Mouse (Mus musculus): ENCODE measurements around the gene Galnt15. TPM values are rescaled to one million over a fixed set of nuclear protein-coding genes. Genes with fewer than 3 reads are reported as not detected.

Galnt15 gene
- polyA plus RNA-seq, 1 experiment from 2014 or later, result 0.09 TPM

DNA sequence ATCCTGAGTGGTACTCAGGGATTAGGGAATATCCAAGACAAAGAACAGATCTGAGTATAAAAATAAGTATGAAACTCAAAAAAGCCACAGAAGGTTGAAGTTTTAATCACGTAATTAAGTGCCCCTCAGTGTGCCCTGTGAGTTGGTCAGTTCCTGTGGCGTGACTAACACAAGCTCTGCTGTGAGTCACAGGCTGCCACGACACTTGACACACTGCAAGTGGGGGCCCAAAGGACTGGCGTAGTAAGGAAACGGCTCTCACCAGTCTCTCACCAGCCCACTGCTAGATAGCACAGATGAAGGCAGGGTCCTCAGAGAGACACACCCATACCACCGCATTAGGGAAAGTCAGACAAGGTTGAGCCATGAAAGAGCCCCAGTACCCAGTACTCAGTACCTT, 21.4 kb downstream of the Galnt15 start:
- ATAC-seq (ENCODE audit: insufficient number of reproducible peaks, insufficient read depth, low FRiP score, low read depth), result no peak
- 85% methylated on average over 6 of the region's 6 CpGs for WGBS

DNA sequence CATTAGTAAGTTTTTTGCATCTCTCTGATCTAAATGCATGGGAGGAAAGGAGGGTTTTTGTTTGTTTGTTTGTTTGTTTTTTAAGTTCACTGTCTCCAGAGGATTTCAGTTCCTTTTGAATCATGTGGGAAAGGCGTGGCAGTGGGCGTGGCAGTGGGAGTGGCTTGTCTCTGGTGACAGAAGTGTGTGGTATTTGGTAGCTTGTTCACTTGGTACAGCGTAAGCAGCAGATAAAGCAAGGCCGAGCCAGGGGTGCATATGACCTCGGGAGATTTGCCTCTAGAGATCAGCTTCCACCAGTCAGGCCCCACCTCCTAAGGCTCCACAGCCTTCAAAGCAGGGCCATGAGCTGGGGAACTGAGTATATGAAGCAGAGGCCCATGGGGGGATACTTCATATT, 25.1 kb downstream of the Galnt15 start:
- 69% methylated on average over 5 of the region's 5 CpGs for WGBS
- Histone ChIP-seq H3K27ac (ENCODE audit: low read length) (no peak overlapping the region), H3K27me3 (ENCODE audit: control insufficient read depth, insufficient read depth, low read length) (no peaks in the 10 kb centered on the region), H3K9ac (replicated peaks; ENCODE audit: low read depth, low read length) (no peak overlapping the region), H3K36me3 (ENCODE audit: control insufficient read depth, insufficient read depth, low read length) (no peaks in the 10 kb centered on the region), H3K4me2 (replicated peaks; ENCODE audit: low read depth, low read length) (no peak overlapping the region), H3K4me1 (ENCODE audit: control insufficient read depth, insufficient read depth, low read length) (no peaks in the 10 kb centered on the region), H3K4me3 (ENCODE audit: low read depth, low read length) (no peak overlapping the region), H3K9me3 (ENCODE audit: control insufficient read depth, low read depth, low read length) (no peaks in the 10 kb centered on the region)
- no peak for ATAC-seq (ENCODE audit: insufficient number of reproducible peaks, insufficient read depth, low FRiP score, low read depth)

More for the DNA sequence above, 21.4 kb downstream of the Galnt15 start:
- Histone ChIP-seq H3K9me3 (ENCODE audit: control insufficient read depth, low read depth, low read length) (no peaks in the 10 kb centered on the region), H3K27me3 (ENCODE audit: control insufficient read depth, insufficient read depth, low read length) (no peaks in the 10 kb centered on the region), H3K4me1 (ENCODE audit: control insufficient read depth, insufficient read depth, low read length) (no peaks in the 10 kb centered on the region), H3K9ac (replicated peaks; ENCODE audit: low read depth, low read length) (no peak overlapping the region), H3K4me2 (replicated peaks; ENCODE audit: low read depth, low read length) (no peak overlapping the region), H3K36me3 (ENCODE audit: control insufficient read depth, insufficient read depth, low read length) (no peaks in the 10 kb centered on the region), H3K27ac (ENCODE audit: low read length) (no peak overlapping the region), H3K4me3 (ENCODE audit: low read depth, low read length) (no peak overlapping the region)

DNA sequence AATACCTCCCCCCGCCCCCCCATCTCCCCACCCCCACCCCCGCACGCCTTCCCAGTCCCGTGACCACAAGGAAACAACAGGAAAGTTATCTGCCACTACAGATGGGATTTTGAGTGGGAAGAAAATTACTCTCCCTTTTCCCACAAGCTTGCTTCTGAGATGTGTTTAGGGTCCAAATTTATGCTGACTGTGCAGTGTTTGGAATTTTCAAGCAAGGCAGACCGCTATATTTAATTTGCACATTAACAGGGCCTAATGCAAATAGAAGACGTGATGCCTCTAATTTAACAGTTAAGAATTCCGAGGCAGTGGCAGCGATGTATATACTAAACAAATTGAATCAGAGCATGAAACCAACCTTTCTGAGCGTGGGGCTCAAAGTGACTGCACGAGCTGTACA, 26.0 kb downstream of the Galnt15 start:
- no peaks in the 10 kb centered on the region for H3K4me1 ChIP-seq (ENCODE audit: control insufficient read depth, insufficient read depth, low read length)
- H3K36me3 ChIP-seq (ENCODE audit: control insufficient read depth, insufficient read depth, low read length), result no peaks in the 10 kb centered on the region
- no peaks in the 10 kb centered on the region for H3K9me3 ChIP-seq (ENCODE audit: control insufficient read depth, low read depth, low read length)
- no peak overlapping the region for H3K4me3 ChIP-seq (ENCODE audit: low read depth, low read length)
- H3K9ac ChIP-seq (replicated peaks; ENCODE audit: low read depth, low read length), result no peak overlapping the region
- ATAC-seq (ENCODE audit: insufficient number of reproducible peaks, insufficient read depth, low FRiP score, low read depth), result no peak
- no peaks in the 10 kb centered on the region for H3K27me3 ChIP-seq (ENCODE audit: control insufficient read depth, insufficient read depth, low read length)
- H3K4me2 ChIP-seq (replicated peaks; ENCODE audit: low read depth, low read length), result no peak overlapping the region
- no peak overlapping the region for H3K27ac ChIP-seq (ENCODE audit: low read length)
- WGBS, result 50% methylated on average over 10 of the region's 10 CpGs

DNA sequence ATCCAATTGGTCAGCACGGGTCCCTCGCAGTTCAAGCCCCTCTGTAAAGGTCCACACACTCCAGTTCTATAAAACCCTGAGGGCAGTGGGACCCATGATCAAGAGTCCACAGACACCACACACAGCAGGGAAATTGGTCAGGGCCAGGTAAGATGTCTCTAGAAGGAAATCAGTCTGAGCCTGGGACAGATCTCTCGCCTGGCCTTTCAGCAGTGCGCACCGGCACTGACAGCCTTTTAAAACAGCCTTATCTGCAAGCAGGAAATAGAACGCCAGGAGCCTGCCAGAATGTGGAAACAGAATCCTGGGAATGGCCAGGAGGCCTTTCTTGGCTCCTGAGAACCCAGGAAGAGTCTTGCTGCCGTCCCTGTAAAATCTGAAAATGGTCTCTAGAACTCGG, 27.0 kb downstream of the Galnt15 start:
- no peaks in the 10 kb centered on the region for H3K36me3 ChIP-seq (ENCODE audit: control insufficient read depth, insufficient read depth, low read length)
- no peak for ATAC-seq (ENCODE audit: insufficient number of reproducible peaks, insufficient read depth, low FRiP score, low read depth)

DNA sequence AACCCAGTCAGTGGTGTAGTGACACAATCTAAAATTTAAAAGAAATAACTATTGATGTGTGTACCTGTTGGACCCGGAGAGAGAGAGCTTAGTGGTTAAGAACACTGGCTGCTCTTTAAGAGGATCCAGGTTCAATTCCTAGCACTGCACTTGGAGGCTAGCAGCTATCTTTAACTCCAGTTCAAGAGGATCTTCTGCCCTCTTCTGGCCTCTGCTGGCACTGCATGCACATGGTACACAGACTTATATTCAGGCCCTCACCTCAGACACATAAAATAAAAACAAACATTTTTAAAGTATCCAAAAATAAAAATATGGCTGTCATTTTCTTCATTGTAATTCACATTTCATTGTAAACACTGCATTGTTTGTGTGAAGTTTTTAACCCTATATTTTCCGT, 27.9 kb downstream of the Galnt15 start:
- H3K9me3 ChIP-seq (ENCODE audit: control insufficient read depth, low read depth, low read length), result no peaks in the 10 kb centered on the region
- H3K4me2 ChIP-seq (replicated peaks; ENCODE audit: low read depth, low read length), result no peak overlapping the region
- H3K4me1 ChIP-seq (ENCODE audit: control insufficient read depth, insufficient read depth, low read length), result no peaks in the 10 kb centered on the region
- H3K9ac ChIP-seq (replicated peaks; ENCODE audit: low read depth, low read length), result no peak overlapping the region
- no peak overlapping the region for H3K4me3 ChIP-seq (ENCODE audit: low read depth, low read length)
- H3K27ac ChIP-seq (ENCODE audit: low read length), result no peak overlapping the region
- ATAC-seq (ENCODE audit: insufficient number of reproducible peaks, insufficient read depth, low FRiP score, low read depth), result no peak
- no peaks in the 10 kb centered on the region for H3K36me3 ChIP-seq (ENCODE audit: control insufficient read depth, insufficient read depth, low read length)
- H3K27me3 ChIP-seq (ENCODE audit: control insufficient read depth, insufficient read depth, low read length), result no peaks in the 10 kb centered on the region
- 96% methylated on average over 2 of the region's 2 CpGs for WGBS

More for the DNA sequence above, 27.0 kb downstream of the Galnt15 start:
- 59% methylated on average over 8 of the region's 8 CpGs for WGBS
- no peaks in the 10 kb centered on the region for H3K4me1 ChIP-seq (ENCODE audit: control insufficient read depth, insufficient read depth, low read length)
- H3K9me3 ChIP-seq (ENCODE audit: control insufficient read depth, low read depth, low read length), result no peaks in the 10 kb centered on the region
- H3K27ac ChIP-seq (ENCODE audit: low read length), result no peak overlapping the region
- H3K9ac ChIP-seq (replicated peaks; ENCODE audit: low read depth, low read length), result no peak overlapping the region
- no peak overlapping the region for H3K4me2 ChIP-seq (replicated peaks; ENCODE audit: low read depth, low read length)
- H3K27me3 ChIP-seq (ENCODE audit: control insufficient read depth, insufficient read depth, low read length), result no peaks in the 10 kb centered on the region
- no peak overlapping the region for H3K4me3 ChIP-seq (ENCODE audit: low read depth, low read length)

DNA sequence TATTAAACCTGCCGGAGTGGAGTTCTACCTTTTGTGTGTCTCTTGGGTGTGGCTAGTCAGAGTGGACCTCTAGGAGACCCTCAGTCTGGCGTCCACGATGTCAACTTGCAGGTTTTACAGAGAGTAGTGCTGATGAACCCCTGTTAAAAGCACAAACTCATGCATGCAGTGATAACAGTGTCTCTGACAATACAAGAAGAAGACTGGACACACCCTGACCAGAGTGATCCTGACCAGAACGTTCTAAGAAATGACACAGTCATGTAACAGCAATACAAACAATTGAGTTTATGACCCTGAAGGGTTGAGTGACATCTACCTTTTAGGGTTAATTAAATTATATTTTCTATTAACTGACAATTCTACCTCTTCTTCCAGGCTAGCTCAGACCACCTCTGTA, 28.9 kb downstream of the Galnt15 start:
- H3K4me3 ChIP-seq (ENCODE audit: low read depth, low read length), result no peak overlapping the region
- WGBS, result 65% methylated on average over 4 of the region's 4 CpGs
- ATAC-seq (ENCODE audit: insufficient number of reproducible peaks, insufficient read depth, low FRiP score, low read depth), result no peak
- H3K36me3 ChIP-seq (ENCODE audit: control insufficient read depth, insufficient read depth, low read length), result no peaks in the 10 kb centered on the region
- no peaks in the 10 kb centered on the region for H3K4me1 ChIP-seq (ENCODE audit: control insufficient read depth, insufficient read depth, low read length)
- no peak overlapping the region for H3K9ac ChIP-seq (replicated peaks; ENCODE audit: low read depth, low read length)
- no peak overlapping the region for H3K4me2 ChIP-seq (replicated peaks; ENCODE audit: low read depth, low read length)
- no peaks in the 10 kb centered on the region for H3K27me3 ChIP-seq (ENCODE audit: control insufficient read depth, insufficient read depth, low read length)
- no peaks in the 10 kb centered on the region for H3K9me3 ChIP-seq (ENCODE audit: control insufficient read depth, low read depth, low read length)
- no peak overlapping the region for H3K27ac ChIP-seq (ENCODE audit: low read length)

DNA sequence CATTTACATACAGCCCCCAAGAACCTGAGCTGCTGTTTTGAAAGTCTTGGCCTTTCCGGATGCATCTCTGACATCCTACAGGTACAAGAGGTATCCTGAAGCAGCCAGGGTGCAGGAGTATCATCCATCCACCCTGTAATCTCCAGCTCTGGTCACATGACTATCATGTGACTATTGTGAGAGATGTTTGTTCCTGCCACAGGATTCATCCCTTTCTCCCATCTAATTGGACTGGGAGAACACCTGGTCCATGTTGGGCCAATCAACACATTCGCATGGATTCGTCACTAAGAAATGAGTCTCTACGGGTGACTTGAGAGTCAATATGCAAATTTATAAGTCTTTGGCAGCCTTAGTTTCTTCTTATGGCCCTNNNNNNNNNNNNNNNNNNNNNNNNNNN, 32.6 kb downstream of the Galnt15 start:
- Histone ChIP-seq H3K4me3 (ENCODE audit: low read depth, low read length) (no peak overlapping the region), H3K27me3 (ENCODE audit: control insufficient read depth, insufficient read depth, low read length) (no peaks in the 10 kb centered on the region), H3K9me3 (ENCODE audit: control insufficient read depth, low read depth, low read length) (no peaks in the 10 kb centered on the region; the same call in 1 of the 2 replicates), H3K4me2 (replicated peaks; ENCODE audit: low read depth, low read length) (no peak overlapping the region), H3K36me3 (ENCODE audit: control insufficient read depth, insufficient read depth, low read length) (no peaks in the 10 kb centered on the region), H3K4me1 (ENCODE audit: control insufficient read depth, insufficient read depth, low read length) (no peaks in the 10 kb centered on the region), H3K9ac (replicated peaks; ENCODE audit: low read depth, low read length) (no peak overlapping the region), H3K27ac (ENCODE audit: low read length) (no peak overlapping the region)
- ATAC-seq (ENCODE audit: insufficient number of reproducible peaks, insufficient read depth, low FRiP score, low read depth), result no peak
- whole genome bisulfite sequencing, result 80% methylated on average over 4 of the region's 4 CpGs

DNA sequence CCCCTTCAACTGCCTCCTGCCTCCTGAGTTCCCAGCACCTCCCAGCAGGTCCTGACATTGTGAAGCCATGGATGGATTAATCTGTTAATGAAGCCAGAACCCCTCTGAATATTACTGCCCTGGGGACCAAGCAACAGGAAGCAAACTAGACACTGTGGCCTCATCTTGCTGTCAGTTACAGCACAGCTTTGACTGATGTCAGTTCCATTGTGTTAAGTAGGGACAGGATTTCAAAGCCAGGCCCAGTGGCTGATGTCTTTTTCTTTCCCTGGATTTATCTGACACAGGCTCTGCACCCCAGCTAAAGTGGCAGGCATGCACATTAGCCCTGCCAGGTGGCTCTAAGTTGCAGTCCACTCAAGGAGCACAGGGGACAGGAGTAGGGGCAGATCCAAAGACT, 44.0 kb downstream of the Galnt15 start:
- H3K4me3 ChIP-seq (ENCODE audit: low read depth, low read length), result no peak overlapping the region
- no peaks in the 10 kb centered on the region for H3K27me3 ChIP-seq (ENCODE audit: control insufficient read depth, insufficient read depth, low read length)
- no peak overlapping the region for H3K4me2 ChIP-seq (replicated peaks; ENCODE audit: low read depth, low read length)
- no peaks in the 10 kb centered on the region for H3K4me1 ChIP-seq (ENCODE audit: control insufficient read depth, insufficient read depth, low read length)
- no peaks in the 10 kb centered on the region for H3K9me3 ChIP-seq (ENCODE audit: control insufficient read depth, low read depth, low read length)
- no peaks in the 10 kb centered on the region for H3K36me3 ChIP-seq (ENCODE audit: control insufficient read depth, insufficient read depth, low read length)
- H3K9ac ChIP-seq (replicated peaks; ENCODE audit: low read depth, low read length), result no peak overlapping the region
- no peak overlapping the region for H3K27ac ChIP-seq (ENCODE audit: low read length)
- no peak for ATAC-seq (ENCODE audit: insufficient number of reproducible peaks, insufficient read depth, low FRiP score, low read depth)

DNA sequence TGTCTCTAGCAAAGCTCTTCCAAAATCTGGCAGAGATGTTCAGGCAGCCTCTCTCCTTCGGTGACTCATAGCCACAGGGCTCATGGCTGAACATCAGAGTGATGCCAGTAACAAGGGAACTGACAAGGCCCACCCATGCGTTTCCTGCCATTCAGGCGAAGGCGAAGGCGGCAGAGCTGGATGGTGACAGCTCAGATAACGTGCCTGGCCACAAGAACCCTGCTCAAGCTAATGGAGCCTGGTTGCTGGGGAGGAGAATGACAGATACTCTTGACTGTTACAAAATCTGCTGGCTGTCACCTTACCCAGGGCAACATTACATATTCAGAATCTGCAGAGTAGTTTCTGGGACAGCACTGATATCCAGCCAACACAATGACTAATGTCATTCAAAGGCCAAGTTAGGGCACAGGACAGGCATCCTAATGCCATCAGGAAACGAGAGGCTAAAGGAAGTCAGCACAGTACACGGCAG, 44.5 kb downstream of the Galnt15 start:
- Histone ChIP-seq H3K27ac (ENCODE audit: low read length) (no peak overlapping the region), H3K4me3 (ENCODE audit: low read depth, low read length) (no peak overlapping the region), H3K36me3 (ENCODE audit: control insufficient read depth, insufficient read depth, low read length) (no peaks in the 10 kb centered on the region), H3K9me3 (ENCODE audit: control insufficient read depth, low read depth, low read length) (no peaks in the 10 kb centered on the region), H3K27me3 (ENCODE audit: control insufficient read depth, insufficient read depth, low read length) (no peaks in the 10 kb centered on the region), H3K4me1 (ENCODE audit: control insufficient read depth, insufficient read depth, low read length) (no peaks in the 10 kb centered on the region), H3K9ac (replicated peaks; ENCODE audit: low read depth, low read length) (no peak overlapping the region), H3K4me2 (replicated peaks; ENCODE audit: low read depth, low read length) (no peak overlapping the region)
- WGBS, result 65% methylated on average over 8 of the region's 8 CpGs
- ATAC-seq (ENCODE audit: insufficient number of reproducible peaks, insufficient read depth, low FRiP score, low read depth), result no peak
